Mouse (Mus musculus) neural tube, embryonic 14.5 days (tissue): ENCODE measurements around the gene Angptl3. TPM values are rescaled to one million over a fixed set of nuclear protein-coding genes. Genes with fewer than 3 reads are reported as not detected.

Source experiments
- ATAC-seq: fragments of 200-750 bp; cut with Nextera tagmentation; 2 replicates; pipeline ENCODE4 v1.8.0; 2017; ENCODE audit warnings: low read depth, mild to moderate bottlenecking, moderate TSS enrichment, moderate library complexity
- H3K27ac ChIP-seq: fragments of 300-500 bp; sonication (generic); 2 replicates; pipeline ENCODE4 v1.5.1; 2014; ENCODE audit warnings: low read depth, mild to moderate bottlenecking, control low read depth, low read length, moderate library complexity, mixed read lengths
- H3K27me3 ChIP-seq: fragments of 300-500 bp; sonication (generic); 2 replicates; pipeline ENCODE4 v1.6.1; 2014; ENCODE audit warnings: low read length; ENCODE audit not compliant: control insufficient read depth, insufficient read depth
- H3K36me3 ChIP-seq: fragments of 300-500 bp; sonication (generic); 2 replicates; pipeline ENCODE4 v1.6.1; 2014; ENCODE audit warnings: low read length, mixed read lengths; ENCODE audit not compliant: control insufficient read depth, insufficient read depth
- H3K4me1 ChIP-seq: fragments of 300-500 bp; sonication (generic); 2 replicates; pipeline ENCODE4 v1.6.1; 2014; ENCODE audit warnings: low read length; ENCODE audit not compliant: control insufficient read depth, insufficient read depth
- H3K4me2 ChIP-seq: fragments of 300-500 bp; sonication (generic); 2 replicates; pipeline ENCODE4 v1.6.1; 2014; ENCODE audit warnings: mild to moderate bottlenecking, low read depth, low read length, control low read depth
- H3K4me3 ChIP-seq: fragments of 300-500 bp; sonication (generic); 2 replicates; pipeline ENCODE4 v1.5.1; 2014; ENCODE audit warnings: low read depth, low read length, control low read depth, mixed read lengths
- H3K9ac ChIP-seq: fragments of 300-500 bp; sonication (generic); replicated peaks from 2 replicates; pipeline ENCODE4 v1.6.1; 2014; ENCODE audit warnings: low read depth, mild to moderate bottlenecking, control low read depth, low read length, mixed read lengths
- H3K9me3 ChIP-seq: fragments of 300-500 bp; sonication (generic); 2 replicates; pipeline ENCODE4 v1.6.1; 2016; ENCODE audit warnings: low read length; ENCODE audit not compliant: control insufficient read depth
- WGBS: fragments of 180-500 bp; shearing (Covaris S2); extraction: QIAGEN DNeasy Blood & Tissue Kit; methylation state at CpG from one replicate; pipeline ENCODE4 v1.1.7; 2014; 5-methylcytosine and 5-hydroxymethylcytosine counted together
- polyA plus RNA-seq: library from polyadenylated mRNA; unstranded; fragments of >200 nt; fragmentation: Nextera tagmentation; extraction: Ambion mirVana; gene quantifications from 2 replicates; pipeline ENCODE4 v1.2.1, GENCODE M21; 2014

Angptl3 gene
- polyA plus RNA-seq: 2.2 and 2.8 TPM in 2 replicates

- no peak for ATAC-seq
Measured at GRCm38 (mm10) chr4:99030686-99031085, at the start of gene Angptl3. TSS of gene Angptl3 (plus strand) at chr4:99030954.

DNA sequence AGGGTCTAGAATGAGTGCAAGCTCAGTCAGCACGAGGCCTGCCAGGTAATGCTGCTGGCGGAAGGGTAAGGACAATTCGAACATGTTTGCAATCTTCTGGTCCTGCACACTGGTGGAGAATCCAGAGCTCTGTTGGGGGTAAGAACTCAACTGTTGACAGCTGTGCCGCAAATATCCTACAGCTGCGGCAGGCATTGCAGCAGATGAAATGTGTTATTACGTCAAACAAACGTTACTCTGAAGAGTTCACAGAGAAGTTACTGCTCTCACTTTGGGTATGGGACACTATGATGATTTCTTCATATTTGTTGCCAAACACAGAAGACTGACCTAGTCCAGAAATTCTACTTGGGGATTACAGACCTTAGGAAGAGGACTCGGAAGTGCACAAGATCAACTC lies 46.1 kb upstream of the Angptl3 start:
- Histone ChIP-seq H3K27ac (no peak overlapping the region), H3K4me1 (no peaks in the 10 kb centered on the region), H3K27me3 (no peaks in the 10 kb centered on the region), H3K9me3 (no peaks in the 10 kb centered on the region), H3K36me3 (peaks cover 35% of the 10 kb centered on the region), H3K4me2 (no peak overlapping the region), H3K4me3 (no peak overlapping the region), H3K9ac (no peak overlapping the region)
- ATAC-seq: no peak
- 94% methylated on average over 8 of the region's 8 CpGs for WGBS

More at GRCm38 (mm10) chr4:99030686-99031085, at the start of gene Angptl3:
- H3K4me3 ChIP-seq: no peak within 1 kb of the TSS
- no peaks in the 10 kb centered on the region for H3K27me3 ChIP-seq
- H3K27ac ChIP-seq: no peak within 1 kb of the TSS
- no peak within 1 kb of the TSS for H3K4me2 ChIP-seq
- H3K4me1 ChIP-seq: no peaks in the 10 kb centered on the region
- WGBS: 83% methylated on average over 2 of the region's 2 CpGs
- no peaks in the 10 kb centered on the region for H3K9me3 ChIP-seq
- no peak within 1 kb of the TSS for H3K9ac ChIP-seq
- H3K36me3 ChIP-seq: no peaks in the 10 kb centered on the region

DNA sequence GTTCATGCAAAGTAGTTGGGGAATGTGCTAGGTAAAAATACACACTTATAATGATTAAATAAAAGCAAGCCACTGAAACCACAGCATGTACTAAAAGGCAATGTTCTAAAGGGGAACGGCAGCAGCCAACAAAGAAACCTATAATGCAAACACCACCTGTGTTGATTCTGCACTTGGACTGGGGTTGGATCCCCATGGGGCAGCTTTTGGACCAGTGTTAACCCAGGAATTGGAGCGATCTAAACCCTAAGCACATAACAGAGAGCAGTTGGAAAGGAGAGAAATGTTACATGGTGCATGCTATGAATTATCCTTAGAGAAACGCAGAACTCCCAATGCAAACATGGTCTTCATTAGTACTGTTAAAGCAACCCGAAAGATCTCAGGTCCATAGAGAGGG lies 37.3 kb upstream of the Angptl3 start:
- H3K9me3 ChIP-seq: no peaks in the 10 kb centered on the region
- WGBS: 84% methylated on average over 4 of the region's 4 CpGs

DNA sequence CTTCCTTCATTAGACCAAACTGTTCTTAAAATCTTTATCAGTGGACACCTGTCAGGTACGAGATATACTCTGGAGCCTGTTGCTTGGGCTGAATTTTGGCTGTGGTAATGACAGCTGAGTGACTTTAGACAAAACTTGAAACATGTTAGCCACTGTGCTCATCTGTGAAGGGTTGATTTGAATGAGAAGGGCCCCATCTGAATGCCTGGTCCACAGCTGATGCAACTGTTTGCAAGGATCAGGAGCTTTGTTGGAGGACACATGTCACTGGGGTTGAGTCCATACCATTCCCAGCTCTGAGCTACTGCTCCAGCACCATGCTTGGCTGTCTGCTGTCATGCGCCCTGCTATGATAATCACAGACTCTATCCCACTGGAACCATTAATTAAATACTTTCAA lies 25.2 kb upstream of the Angptl3 start:
- Histone ChIP-seq H3K27me3 (no peaks in the 10 kb centered on the region), H3K27ac (no peak overlapping the region), H3K4me3 (no peak overlapping the region), H3K9me3 (no peaks in the 10 kb centered on the region), H3K9ac (no peak overlapping the region), H3K4me2 (no peak overlapping the region), H3K4me1 (no peaks in the 10 kb centered on the region), H3K36me3 (peaks cover 8% of the 10 kb centered on the region)
- 98% methylated on average over 2 of the region's 2 CpGs for WGBS
- no peak for ATAC-seq

More for the DNA sequence above, 37.3 kb upstream of the Angptl3 start:
- ATAC-seq: no peak
- no peaks in the 10 kb centered on the region for H3K4me1 ChIP-seq
- no peaks in the 10 kb centered on the region for H3K27me3 ChIP-seq
- no peak overlapping the region for H3K4me2 ChIP-seq
- H3K9ac ChIP-seq: no peak overlapping the region
- peaks cover 9% of the 10 kb centered on the region for H3K36me3 ChIP-seq
- H3K4me3 ChIP-seq: no peak overlapping the region
- no peak overlapping the region for H3K27ac ChIP-seq

DNA sequence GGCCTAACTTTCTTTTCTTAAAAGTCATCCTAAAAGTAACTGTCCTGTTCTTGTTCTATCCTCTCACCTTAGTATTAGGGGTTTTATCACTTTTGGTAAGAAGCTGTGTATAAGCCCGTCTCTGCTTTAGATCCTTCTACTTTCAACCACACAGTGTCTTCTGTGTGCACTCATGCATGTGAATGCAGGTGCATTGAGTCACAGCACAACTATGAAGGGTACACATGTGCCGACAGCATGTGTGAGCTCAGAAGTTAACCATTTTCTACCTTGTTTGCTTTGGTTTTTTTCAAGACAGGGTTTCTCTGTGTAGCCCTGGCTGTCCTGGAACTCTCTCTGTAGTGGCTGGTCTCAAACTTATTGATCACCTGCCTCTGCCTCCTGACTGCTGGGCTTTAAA lies 24.4 kb upstream of the Angptl3 start:
- Histone ChIP-seq H3K27me3 (no peaks in the 10 kb centered on the region), H3K9me3 (no peaks in the 10 kb centered on the region), H3K4me3 (no peak overlapping the region), H3K36me3 (peaks cover 11% of the 10 kb centered on the region), H3K9ac (no peak overlapping the region), H3K4me2 (no peak overlapping the region), H3K27ac (no peak overlapping the region), H3K4me1 (no peaks in the 10 kb centered on the region)
- no peak for ATAC-seq
- 90% methylated on average over 2 of the region's 2 CpGs for WGBS

GRCm38 (mm10) chr4:99011039-99011438 lies 19.7 kb upstream of the Angptl3 start:
- Histone ChIP-seq H3K36me3 (peaks cover 11% of the 10 kb centered on the region), H3K27me3 (no peaks in the 10 kb centered on the region), H3K9me3 (no peaks in the 10 kb centered on the region), H3K4me3 (no peak overlapping the region), H3K9ac (no peak overlapping the region), H3K4me1 (no peaks in the 10 kb centered on the region), H3K4me2 (no peak overlapping the region), H3K27ac (no peak overlapping the region)
- no peak for ATAC-seq
- 93% methylated on average over 4 of the region's 4 CpGs for WGBS

GRCm38 (mm10) chr4:99022221-99022620 lies 8.5 kb upstream of the Angptl3 start:
- Histone ChIP-seq H3K36me3 (peaks cover 9% of the 10 kb centered on the region), H3K4me2 (no peak overlapping the region), H3K4me3 (no peak overlapping the region), H3K27me3 (no peaks in the 10 kb centered on the region), H3K27ac (no peak overlapping the region), H3K9ac (no peak overlapping the region), H3K4me1 (no peaks in the 10 kb centered on the region), H3K9me3 (no peaks in the 10 kb centered on the region)
- ATAC-seq: no peak
- WGBS: 94% methylated on average over 8 of the region's 8 CpGs

DNA sequence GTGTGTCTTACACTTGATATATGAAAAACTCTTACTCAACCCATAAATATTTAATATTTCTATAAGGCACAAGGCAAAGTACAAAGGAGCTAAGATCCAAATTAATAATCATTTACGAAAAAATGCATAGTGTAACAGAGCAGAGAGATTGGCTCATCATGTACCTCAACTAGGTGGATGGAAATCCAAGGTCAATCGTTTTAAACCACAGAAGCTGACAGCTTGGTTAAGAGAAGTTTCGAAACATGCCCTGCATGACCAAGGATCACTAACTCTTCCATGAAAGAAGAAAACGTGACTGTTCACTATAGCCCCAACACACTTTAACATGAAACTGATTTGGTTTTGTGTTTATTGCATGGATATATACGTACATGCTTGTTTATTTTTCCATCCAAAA lies 2.4 kb upstream of the Angptl3 start:
- Histone ChIP-seq H3K27ac (no peak overlapping the region), H3K27me3 (no peaks in the 10 kb centered on the region), H3K9me3 (no peaks in the 10 kb centered on the region), H3K36me3 (no peaks in the 10 kb centered on the region), H3K4me3 (no peak overlapping the region), H3K4me1 (no peaks in the 10 kb centered on the region), H3K4me2 (no peak overlapping the region), H3K9ac (no peak overlapping the region)
- WGBS: 97% methylated on average over 5 of the region's 5 CpGs
- ATAC-seq: no peak

GRCm38 (mm10) chr4:99032921-99033320 lies 2.2 kb downstream of the Angptl3 start:
- Histone ChIP-seq H3K27ac (no peak overlapping the region), H3K36me3 (no peaks in the 10 kb centered on the region), H3K27me3 (no peaks in the 10 kb centered on the region), H3K4me2 (no peak overlapping the region), H3K9ac (no peak overlapping the region), H3K9me3 (no peaks in the 10 kb centered on the region), H3K4me3 (no peak overlapping the region), H3K4me1 (no peaks in the 10 kb centered on the region)
- 83% methylated on average over 4 of the region's 4 CpGs for WGBS
- ATAC-seq: no peak

- 93% methylated on average over 3 of the region's 3 CpGs for WGBS
- no peaks in the 10 kb centered on the region for H3K4me1 ChIP-seq
- no peak overlapping the region for H3K4me2 ChIP-seq
- H3K4me3 ChIP-seq: no peak overlapping the region
- H3K27me3 ChIP-seq: no peaks in the 10 kb centered on the region
- no peak overlapping the region for H3K9ac ChIP-seq
- H3K27ac ChIP-seq: no peak overlapping the region
- H3K9me3 ChIP-seq: no peaks in the 10 kb centered on the region
- peaks cover 12% of the 10 kb centered on the region; the same call in 1 of the 2 replicates for H3K36me3 ChIP-seq
- no peak for ATAC-seq
Measured at GRCm38 (mm10) chr4:99044854-99045253, 14.1 kb downstream of the Angptl3 start.
